Mouse (Mus musculus): ENCODE measurements around the gene Tex26.

- TF ChIP-seq GATA1 (IDR thresholded peaks at IDR 0.05; ENCODE audit: borderline replicate concordance, low read length) (no peak), FLI1 (IDR thresholded peaks at IDR 0.05; ENCODE audit: low read length) (no peak)
Observed at GRCm38 (mm10) chr5:149503423-149504175, 64.1 kb downstream of the Tex26 start.

Measured in megakaryocyte, embryonic 14.5 days (primary cell).